10 mouse cellular contexts compared by ENCODE assay signal in the genomic region with DNA sequence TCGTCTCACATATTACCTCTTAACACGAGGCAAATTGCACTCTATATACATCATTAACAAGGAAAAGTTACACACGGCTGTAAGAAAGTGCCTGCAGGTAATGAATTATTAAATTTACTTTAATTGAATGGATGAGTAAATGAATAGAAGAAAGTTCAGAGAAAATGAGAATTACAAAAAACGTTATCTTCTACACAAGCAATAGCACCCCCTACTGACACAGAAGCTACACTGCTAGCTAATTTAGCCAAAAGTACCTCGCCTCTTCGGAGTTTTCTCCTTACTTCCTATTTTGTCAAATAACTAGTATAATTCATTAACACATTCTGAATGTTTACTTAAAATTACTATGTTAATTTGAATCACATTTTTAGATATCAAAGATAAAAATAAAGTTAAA. TPM values are rescaled to one million over a fixed set of nuclear protein-coding genes. Genes with fewer than 3 reads are reported as not detected.
DNase-seq lines count a peak whose midpoint lies in the region; TF ChIP-seq lines count a peak whose summit lies in the region.
"Had no signal": no experiment of that assay in that cellular context is flagged by ENCODE, and none has a peak within 500 bp of the region (broad histone marks: within the 10 kb centered on the region; RNA-seq: fewer than 3 reads in every experiment).

No protein-coding gene starts in this region.

- no peaks in the 10 kb centered on the region for H3K27me3 ChIP-seq in E14TG2a.4 (ENCODE audit: insufficient read depth, low read length)
- H3K27me3 ChIP-seq: limb, embryonic 15.5 days had no signal

- no peaks in the 10 kb centered on the region for H3K9me3 ChIP-seq in E14TG2a.4 (ENCODE audit: low read length)
- H3K9me3 ChIP-seq: limb, embryonic 15.5 days had no signal

- no peaks in the 10 kb centered on the region for H3K4me1 ChIP-seq in E14TG2a.4 (replicated peaks; ENCODE audit: low read depth, low read length)
- H3K4me1 ChIP-seq: limb, embryonic 15.5 days had no signal

- no peak overlapping the region for H3K4me3 ChIP-seq in E14TG2a.4 (replicated peaks; ENCODE audit: low read length)
- H3K4me3 ChIP-seq: erythroblast, embryonic 14.5 days; limb, embryonic 15.5 days had no signal

- TF ChIP-seq CTCF in E14TG2a.4 (conservative IDR thresholded peaks at IDR 0.05; ENCODE audit: low read length): peak; percentile 68

- DNase-seq in adrenal gland, postnatal 10 days: peak; percentile 24
- no peak for DNase-seq in adrenal gland, adult 8-10 months
- DNase-seq in layer of hippocampus, postnatal 10 days (ENCODE audit: low spot score in 2 of 2): peak; percentile 18 to 30
- DNase-seq in layer of hippocampus, postnatal 25 days (ENCODE audit: extremely low spot score in 1 of 2, low spot score in 1 of 2): no peak
- DNase-seq in forelimb bud, embryonic 11.5 days (ENCODE audit: low read depth, low spot score): peak; percentile 14
- no peak for DNase-seq in cerebellum, adult 11-12 months
- no peak for DNase-seq in cerebellum, adult 8-10 months

- peaks cover 10% of the 10 kb centered on the region for H3K36me3 ChIP-seq in E14TG2a.4 (ENCODE audit: insufficient read depth, low read length)
- H3K36me3 ChIP-seq: limb, embryonic 15.5 days had no signal

RNA-seq across cellular contexts. Expression of gene Ift80, which starts 49.9 kb away (rescaled TPM):
- total RNA-seq in adrenal gland, postnatal 10 days (2021): 10 to 100 TPM; 15.5 to 15.9 TPM
- total RNA-seq in adrenal gland, adult 8-10 months (2022): 10 to 100 TPM; 22.7 to 40.6 (median 30.2) TPM
- 10 to 100 TPM; 13.4 to 22.5 TPM for total RNA-seq in layer of hippocampus, postnatal 10 days (2021)
- total RNA-seq in layer of hippocampus, postnatal 25 days (2021): 10 to 100 TPM; 23.5 to 23.9 TPM

RNA-seq across cellular contexts. Expression of gene Smc4, which starts 50.1 kb away (rescaled TPM):
- 10 to 100 TPM; 42.0 to 56.6 TPM for total RNA-seq in adrenal gland, postnatal 10 days (2021)
- 10 to 100 TPM; 26.5 to 33.6 (median 29.2) TPM for total RNA-seq in adrenal gland, adult 8-10 months (2022)
- 10 to 100 TPM; 14.7 to 15.5 TPM for total RNA-seq in layer of hippocampus, postnatal 10 days (2021)
- total RNA-seq in layer of hippocampus, postnatal 25 days (2021): 1 to 10 TPM; 6.8 to 7.0 TPM

Comparison
In these comparisons a context has a peak if more than half of its experiments do, and no peak if none do; other contexts are left out.
1. DNase-seq: peak in adrenal gland, postnatal 10 days (single experiment), layer of hippocampus, postnatal 10 days (2 of 2) and forelimb bud, embryonic 11.5 days (single experiment); none in adrenal gland, adult 8-10 months (single experiment), layer of hippocampus, postnatal 25 days (0 of 2), cerebellum, adult 11-12 months (single experiment) and cerebellum, adult 8-10 months (single experiment).